Mouse (Mus musculus) mouse embryonic stem cell (cell line): Measurements from ENCODE around the gene Senp6.
"Not testable (repeated sequence)": the region's sequence is repeated elsewhere in the genome, so short reads cannot be mapped to it uniquely, and the experiment has no call there.

Experiments
- in situ Hi-C, 2 experiments: fragments of 300-500 bp; cut with MboI; formaldehyde crosslinking; loops; 1 replicate in 1 of 2; 3 replicates in 1 of 2; pipeline ENCODE4 v1.14.3; 2019 to 2020; ENCODE audit warnings: low sequenced_read_pairs in 2 of 2, low pct_unique_long_range_greater_than_20kb in 1 of 2, mixed read lengths in 1 of 2; ENCODE audit not compliant: unreplicated experiment in 1 of 2

Gene Senp6

GRCm38 (mm10) chr9:80070026-80070425, 3.3 kb downstream of the Senp6 start:
- in situ Hi-C loops: no loop called here

DNA sequence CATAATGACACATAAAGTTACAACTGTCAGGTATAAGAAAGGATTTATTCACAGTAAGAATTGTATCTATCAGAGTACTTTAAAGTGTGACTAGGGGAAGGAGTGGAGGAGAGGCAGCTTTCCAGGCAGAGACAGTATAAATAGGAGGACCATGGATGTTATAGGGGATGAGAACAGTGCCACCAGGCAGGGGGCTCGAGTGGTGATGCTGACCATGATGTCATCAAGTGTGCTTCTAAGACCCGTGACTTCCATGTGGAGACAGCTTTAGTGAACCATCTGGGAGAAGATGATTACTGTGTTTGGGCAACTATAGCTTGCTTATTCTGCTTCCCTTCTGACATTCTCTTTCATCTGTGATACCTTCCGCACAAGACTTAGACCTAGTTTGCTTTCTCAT, 4.9 kb downstream of the Senp6 start:
- in situ Hi-C loops: no loop called here

GRCm38 (mm10) chr9:80074067-80074466, 7.4 kb downstream of the Senp6 start:
- in situ Hi-C loops: no loop called here

DNA sequence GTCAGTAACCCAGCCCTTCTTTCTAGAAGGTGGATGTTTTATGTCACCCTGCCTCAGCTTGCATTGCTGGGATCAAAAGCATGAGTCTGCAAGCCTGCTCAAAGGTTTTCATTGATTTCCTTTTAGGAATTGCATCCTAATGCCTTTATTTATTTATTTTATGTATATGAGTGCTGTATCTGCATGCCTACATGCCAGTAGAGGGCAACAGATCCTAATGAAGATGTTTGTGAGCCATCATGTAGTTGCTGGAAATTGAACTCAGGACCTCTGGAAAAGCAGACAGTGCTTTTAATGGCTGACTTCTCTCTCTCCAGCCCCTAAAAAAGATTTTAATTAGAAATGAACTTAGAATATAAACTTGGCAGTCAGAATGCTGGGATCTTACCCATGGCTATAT, 8.2 kb downstream of the Senp6 start:
- in situ Hi-C loops: no loop called here

DNA sequence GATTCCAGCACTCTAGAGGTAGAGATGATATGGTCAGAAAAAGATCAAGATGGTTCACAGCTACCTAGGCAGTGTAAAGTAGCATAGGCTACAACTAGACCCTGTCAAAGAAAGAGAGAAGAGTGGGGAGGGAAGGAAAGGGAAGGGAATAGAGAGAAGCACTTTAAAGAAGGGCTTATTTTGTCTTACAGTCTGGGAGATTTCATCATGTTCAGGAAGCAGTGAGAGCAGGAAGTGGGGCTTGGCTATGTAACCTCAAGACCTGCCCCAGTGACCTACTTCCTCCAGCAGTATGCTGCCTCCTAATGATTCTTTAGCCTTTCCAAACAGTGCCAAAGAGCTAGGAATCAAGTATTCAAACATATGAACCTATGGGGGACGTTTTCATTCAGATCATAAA, 14.2 kb downstream of the Senp6 start:
- in situ Hi-C loops: no loop called here

- in situ Hi-C loops: no loop called here
Observed at GRCm38 (mm10) chr9:80084429-80085092, 17.9 kb downstream of the Senp6 start.

DNA sequence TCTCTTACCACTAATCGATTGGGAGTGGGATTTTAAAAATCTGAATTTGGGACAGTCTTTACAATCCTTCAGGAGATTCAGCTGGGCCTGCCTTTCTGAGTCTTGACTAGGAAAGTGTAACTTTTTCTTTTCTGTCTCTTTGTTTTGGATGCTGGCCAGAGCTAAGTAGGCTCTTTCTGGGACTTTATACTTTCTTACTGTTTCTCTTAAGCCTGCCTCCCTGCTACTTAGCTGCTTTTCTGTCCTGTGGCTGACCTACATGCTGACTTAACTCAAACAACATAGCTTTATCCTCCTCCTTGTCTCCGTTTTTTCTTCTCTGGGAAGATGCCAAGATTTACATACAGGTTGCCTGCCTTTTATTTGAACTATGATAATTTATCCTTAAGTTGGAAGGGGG, 19.0 kb downstream of the Senp6 start:
- in situ Hi-C loops: no loop called here

GRCm38 (mm10) chr9:80086272-80086966, 19.7 kb downstream of the Senp6 start:
- in situ Hi-C loops: not testable (repeated sequence)

DNA sequence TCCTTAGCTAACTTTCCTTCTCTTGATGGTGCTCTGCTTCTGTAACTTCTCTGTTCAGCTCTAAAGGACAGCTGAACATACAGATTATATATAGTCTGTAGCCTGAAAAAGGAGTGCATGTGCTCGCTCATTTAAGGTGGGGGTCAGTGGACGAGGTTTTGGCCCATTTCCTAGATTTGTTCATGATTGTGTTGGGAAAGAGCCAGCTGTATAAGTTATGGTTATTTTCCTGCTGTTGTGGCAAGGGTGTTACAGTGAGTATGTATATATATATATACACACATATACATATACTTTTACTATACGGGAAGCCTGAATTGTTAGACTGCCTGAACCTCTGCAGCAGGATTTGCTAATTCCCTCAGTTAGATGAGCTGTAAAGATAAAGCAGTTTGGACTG, 22.7 kb downstream of the Senp6 start:
- in situ Hi-C loops: no loop called here

- in situ Hi-C loops: no loop called here
Observed at GRCm38 (mm10) chr9:80096325-80096724, 29.6 kb downstream of the Senp6 start.

DNA sequence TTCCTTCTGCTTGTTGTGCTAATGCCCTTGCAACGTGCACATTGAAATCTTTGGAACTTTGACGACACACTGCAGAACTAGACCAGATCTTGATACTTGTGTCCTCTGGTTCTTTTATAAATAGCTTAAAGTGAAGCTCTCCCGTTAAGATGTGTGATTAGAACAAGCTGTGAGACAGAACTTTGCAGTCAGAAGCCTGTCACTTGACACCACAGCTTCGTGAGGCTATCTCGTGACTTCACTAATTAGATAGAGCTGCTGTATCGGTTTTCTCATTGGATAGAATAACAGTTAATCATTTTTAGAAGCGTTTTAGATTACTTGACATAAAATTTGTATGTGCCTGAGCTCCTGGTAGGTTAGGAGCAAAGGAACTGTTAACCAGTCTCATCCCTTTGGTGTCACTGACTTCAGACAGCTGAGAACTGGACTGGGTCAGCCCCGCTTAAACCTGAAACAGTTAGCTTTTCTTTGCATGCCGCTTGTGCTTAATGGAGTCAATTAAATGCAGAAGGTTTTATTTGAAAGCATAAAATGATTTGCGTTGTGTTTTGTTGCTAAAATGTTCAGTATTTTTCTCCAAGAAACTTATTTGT, 79.4 kb downstream of the Senp6 start:
- in situ Hi-C loops: no loop called here

GRCm38 (mm10) chr9:80149594-80149993, 82.9 kb downstream of the Senp6 start:
- in situ Hi-C loops: no loop called here

DNA sequence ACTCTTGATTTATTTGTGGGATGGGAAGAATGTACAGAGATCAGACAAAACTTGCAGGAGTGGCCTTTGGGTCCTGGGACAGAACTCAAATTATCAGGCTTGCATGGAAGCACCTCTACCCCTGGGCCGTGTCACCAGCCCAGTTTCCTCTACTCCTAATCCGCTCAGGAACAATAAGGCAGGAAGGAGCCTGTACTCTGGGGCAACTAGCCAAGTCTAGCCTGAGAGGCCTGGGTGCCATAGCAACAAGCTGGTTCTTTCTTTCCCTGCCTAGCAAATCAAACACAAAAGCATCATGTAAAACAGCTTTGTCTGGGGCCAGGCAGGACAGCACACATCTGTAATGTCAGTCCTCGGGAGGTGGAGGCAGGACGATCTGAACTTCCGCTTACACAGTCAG, 88.6 kb downstream of the Senp6 start:
- in situ Hi-C loops: no loop called here

DNA sequence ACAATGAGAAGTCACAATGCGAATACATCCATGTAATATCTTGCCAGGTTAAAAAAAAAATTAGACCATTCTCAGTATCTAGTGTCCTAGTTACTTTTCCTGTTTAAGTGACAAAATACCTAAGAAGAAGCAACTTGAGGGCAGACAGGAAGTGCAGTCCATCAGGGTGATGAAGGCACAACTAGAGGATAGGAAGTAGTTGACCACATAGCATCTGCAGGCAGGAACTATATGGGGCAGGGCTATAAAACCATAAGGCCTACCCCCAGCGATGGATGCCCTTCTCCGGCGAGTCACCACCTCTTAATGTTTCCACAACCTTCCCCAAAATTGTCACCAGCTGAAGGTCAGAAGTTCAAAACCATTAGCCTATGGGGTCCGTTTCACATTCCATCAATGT, 90.1 kb downstream of the Senp6 start:
- in situ Hi-C loops: no loop called here

DNA sequence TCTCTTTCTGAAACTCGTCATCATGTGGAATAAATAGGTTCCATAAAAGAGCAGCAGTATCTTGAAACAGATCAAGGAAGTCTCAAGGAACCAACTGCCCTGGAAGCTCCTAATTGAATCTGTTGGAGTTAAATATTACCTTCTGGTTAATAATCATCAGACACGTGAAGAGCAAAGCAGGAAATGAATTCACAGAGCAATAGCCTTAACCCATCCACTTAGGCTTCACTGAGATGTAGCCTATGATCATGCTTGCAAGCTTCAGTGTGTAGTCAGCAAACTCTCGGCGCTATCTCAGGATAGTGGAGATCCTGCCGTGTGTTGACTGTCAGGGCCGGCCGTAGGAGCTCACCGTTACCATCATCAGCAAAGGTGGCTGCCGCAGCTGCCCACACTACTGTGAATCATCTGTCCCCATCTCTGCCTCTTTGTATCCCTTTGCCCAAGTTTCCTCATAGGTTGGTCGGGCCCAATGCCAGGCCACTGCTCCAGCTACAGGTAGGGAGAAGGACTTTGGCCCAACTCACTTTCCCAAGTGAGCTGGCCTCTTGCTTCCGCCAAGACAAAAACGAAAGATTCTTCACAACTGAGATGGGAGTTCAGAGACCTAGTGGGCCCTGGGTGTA, 91.2 kb downstream of the Senp6 start:
- in situ Hi-C loops: no loop called here

DNA sequence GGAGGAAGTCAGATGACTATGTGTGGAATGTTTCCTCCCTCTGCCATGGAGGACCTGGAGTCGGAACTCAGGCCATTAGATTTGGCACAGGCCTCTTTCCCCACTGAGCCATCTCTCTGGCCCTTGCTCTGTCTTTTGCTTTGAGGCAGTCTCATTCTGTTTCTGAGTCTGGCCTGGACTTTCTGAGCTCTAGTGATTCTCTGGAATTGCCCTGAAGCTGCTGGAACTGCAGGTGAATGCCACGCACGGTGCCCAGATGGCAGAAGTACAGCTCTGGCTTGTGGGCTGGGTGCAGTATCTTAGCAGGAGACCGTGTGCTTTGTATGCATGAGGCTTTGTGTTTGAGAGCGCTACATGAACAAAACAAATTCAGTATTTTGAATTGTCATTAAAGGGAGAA, 92.2 kb downstream of the Senp6 start:
- in situ Hi-C loops: no loop called here

DNA sequence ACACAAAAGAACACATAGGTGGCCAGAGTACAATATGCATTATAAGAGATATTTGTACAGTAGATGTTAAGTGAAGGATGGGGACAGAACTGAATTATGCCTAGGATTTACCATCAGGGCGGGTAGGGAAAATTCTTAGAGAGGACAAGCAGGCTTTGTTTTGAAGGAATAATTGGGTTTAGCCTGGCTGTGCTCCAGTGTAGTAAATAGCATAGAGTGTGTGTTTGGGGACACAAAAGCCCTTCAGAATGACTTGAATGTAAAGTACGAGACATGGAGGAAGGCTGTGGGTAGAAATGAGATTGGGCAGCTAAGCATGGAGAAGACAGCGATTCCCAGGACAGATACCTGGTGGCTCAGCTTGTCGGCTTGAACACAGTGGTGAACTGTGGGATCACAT, 94.7 kb downstream of the Senp6 start:
- in situ Hi-C loops: no loop called here

DNA sequence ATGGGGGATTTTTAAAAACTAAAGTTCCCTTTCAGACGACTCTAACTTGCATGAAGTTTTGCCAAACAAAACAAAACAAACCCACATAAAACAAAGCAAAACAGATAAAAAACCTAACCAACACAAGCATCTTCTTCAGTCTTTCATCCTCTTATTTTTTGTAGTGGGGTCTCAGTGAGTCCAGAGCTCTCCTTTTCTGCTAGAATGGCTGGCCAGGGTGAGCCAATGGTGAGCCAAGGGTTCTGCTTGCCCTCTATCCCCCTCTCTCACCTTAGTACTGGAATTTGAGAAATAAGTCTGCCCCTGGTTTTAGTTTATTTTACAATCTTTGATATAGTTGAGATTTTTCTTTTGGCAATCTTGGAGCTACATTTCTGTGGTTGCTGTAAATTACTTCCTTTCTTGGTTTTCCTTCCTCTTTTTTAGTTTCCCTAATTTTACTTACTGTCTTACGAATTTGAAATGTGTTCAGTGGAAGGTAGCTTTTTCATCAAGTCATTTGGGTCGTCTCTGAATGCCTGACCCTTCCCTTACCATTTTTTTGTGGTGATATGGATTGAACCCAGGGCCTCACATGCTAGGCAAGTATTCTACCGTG, 96.5 kb downstream of the Senp6 start:
- in situ Hi-C loops: no loop called here

DNA sequence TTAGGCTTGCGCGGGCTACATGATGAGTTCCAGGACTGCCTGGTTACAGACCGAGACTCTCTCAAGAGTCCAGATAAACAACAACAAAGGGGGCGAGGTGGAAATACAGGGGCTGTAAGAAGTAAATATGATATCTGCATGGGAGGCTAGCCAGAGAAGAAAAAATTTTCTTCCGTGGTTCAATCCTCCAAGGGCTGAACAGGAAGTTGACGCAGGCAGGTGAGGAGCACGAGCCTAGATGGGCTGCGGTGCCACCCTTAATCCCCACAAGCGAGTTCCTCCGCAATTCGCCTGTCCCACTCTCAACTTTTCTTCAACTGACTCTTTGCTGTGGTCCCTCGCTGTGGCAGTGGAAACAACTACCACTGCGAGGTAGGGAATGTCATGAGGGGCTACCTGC, 97.5 kb downstream of the Senp6 start:
- in situ Hi-C loops: no loop called here
